Mouse (Mus musculus) layer of hippocampus, postnatal 14 days (tissue): ENCODE data around the gene H2-Q4. TPM values are rescaled to one million over a fixed set of nuclear protein-coding genes. Genes with fewer than 3 reads are reported as not detected.
A peak's percentile ranks its signal among the peaks of the same experiment; 100 is the strongest.
"Not testable (repeated sequence)": the region's sequence is repeated elsewhere in the genome, so short reads cannot be mapped to it uniquely, and the experiment has no call there.

Source experiments
- DNase-seq, 2 experiments: peaks; one replicate each; pipeline ENCODE4 v3.0.0; 2021 to 2022; ENCODE audit warnings: low spot score in 2 of 2, mixed read lengths in 1 of 2
- long read RNA-seq, 2 experiments: library from polyadenylated mRNA; stranded (forward); transcript quantifications; one replicate each; pipeline ENCODE4 v2.0.0; 2021
- total RNA-seq, 2 experiments: library from RNA; stranded (reverse); gene quantifications; 2 replicates each; pipeline ENCODE4 v1.2.3; 2021

H2-Q4 gene
- 1 to 10 TPM; 1.1 to 1.8 TPM for total RNA-seq
- long read RNA-seq, experiment 1, result 0 reads
- long read RNA-seq, experiment 2, result 0 reads

DNA sequence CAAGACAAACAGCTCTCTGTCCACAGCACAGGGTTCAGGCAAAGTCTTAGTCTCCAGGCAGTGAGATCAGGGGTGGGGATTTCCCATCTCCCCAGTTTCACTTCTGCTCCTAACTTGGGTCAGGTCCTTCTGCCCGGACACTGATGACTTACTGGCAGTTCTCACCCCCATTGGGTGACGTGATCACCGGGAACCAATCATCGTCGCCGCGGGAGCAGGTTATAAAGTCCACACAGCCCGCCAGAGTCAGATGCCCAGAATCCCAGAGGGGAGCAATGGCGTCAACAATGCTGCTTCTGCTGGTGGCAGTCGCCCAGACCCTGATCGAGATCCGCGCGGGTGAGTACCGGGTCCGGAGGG is at the start of gene H2-Q4:
H2-Q4 (plus strand) TSS at position 249 of the 360 bp plus-strand sequence.
- DNase-seq, result peak; percentile 63 to 77

DNA sequence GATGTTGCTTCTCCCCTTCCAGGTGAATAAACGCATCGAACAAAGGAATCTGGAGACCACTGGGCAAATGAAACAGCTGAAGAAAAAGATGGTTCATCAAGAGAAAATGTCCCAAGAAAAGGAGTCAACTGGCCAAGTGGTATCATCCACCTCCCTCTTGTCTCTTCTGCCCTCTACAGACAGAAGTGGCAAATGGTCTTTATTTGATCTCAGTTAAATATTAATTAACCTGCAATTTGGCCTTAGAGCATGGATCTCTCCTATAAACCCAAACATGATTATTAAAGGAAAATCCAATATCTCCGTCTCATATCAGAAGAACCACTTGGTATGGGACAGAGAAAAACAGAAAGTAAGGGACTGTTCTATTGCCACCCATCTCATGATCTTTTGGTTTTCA is 49.7 kb upstream of the H2-Q4 start:
- DNase-seq, result not testable (repeated sequence)

DNA sequence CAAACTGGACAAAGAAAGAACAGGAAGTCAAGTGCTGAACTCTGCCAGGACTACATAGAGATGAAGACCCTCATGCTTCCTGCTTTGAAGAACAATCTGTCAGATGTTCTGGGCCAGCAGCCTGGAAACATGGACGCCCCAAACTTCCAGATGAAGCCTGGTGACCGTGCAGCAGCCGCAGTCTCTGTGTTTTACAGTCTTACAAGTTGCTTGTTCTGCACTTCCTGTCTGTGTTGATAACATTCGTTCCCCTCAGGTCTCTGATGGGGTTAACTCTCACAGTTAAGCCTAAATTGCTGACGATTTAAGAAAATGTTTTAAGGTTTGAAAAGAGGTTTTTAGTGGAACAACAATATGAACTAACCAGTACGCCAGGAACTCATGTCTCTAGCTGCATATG is 47.9 kb upstream of the H2-Q4 start:
- DNase-seq, result not testable (repeated sequence)

DNA sequence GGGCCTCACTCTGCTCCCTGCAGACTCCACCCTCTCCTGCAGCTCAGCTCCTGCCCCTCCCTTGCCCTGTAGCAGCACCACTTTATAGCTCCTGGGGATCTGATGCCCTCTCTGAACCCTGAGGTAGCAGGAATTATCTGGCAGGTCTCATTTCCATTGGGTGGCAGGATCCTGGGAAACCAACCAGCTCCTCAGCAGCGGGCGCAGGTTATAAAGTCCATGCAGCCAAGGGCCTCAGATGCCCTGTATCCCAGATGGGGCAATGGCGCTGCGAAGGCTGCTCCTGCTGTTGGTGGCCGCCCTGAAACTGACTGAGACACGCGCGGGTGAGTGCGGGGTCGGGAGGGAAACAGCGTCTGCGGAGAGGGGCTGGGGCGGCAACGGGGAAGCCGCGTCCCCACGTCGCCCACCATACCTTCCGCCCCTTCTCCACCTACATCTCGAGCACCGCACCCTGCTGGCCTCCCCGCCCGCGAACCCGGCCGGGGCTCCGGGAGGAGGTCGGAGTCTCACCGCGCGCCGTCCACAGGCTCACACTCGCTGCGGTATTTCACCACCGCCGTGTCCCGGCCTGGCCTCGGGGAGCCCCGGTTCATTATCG is 37.2 kb upstream of the H2-Q4 start, which contains the start of gene H2-Q2:
H2-Q2 (plus strand) TSS at position 172 of the 601 bp plus-strand sequence.
- no peak for DNase-seq

DNA sequence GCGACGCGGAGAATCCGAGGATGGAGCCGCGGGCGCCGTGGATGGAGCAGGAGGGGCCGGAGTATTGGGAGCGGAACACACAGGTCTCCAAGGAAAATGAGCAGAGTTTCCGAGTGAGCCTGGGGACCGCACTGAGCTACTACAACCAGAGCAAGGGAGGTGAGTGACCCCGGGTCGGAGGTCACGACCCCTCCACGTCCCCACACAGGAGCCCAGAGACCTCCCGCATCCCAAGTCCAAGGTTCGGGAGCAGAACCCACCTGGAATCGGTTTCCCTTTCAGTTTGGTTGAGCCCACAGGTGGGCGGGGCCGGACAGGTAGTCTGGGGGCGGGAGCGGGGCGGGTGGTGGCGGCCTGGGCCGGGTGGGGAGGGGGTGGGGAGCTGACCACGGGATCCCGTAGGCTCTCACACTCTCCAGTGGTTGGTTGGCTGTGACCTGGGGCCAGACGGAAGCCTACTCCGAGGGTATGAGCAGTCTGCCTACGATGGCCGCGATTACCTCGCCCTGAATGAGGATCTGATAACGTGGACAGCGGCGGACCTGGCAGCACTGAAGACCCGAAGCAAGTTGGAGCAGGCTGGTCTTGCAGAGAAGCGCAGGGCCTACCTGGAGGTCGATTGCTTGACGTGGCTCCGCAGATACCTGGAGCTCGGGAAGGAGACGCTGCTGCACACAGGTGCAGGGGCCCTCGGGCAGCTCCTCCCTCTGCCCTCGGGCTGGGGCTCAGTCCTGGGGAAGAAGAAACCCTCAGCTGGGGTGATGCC is 36.5 kb upstream of the H2-Q4 start:
- DNase-seq, result no peak

DNA sequence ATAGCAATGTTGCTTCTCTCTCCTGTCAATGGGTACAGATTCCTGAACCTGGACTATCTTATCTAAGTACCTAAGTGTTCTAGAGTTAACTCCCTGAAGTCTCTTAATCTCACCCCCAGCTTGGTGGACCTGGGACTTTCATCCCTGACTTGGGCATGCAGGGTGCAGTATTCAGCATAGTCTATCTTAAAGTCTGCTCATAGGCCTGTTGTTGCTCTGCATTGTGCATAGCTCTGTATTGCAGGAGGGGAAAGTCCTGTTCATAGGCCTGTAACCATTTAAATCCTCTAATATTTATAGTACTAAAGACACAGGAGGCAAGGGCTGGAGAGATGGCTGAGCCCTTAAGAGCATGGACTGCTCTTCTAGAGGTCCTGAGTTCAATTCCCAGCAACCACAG is 31.8 kb upstream of the H2-Q4 start:
- not testable (repeated sequence) for DNase-seq

DNA sequence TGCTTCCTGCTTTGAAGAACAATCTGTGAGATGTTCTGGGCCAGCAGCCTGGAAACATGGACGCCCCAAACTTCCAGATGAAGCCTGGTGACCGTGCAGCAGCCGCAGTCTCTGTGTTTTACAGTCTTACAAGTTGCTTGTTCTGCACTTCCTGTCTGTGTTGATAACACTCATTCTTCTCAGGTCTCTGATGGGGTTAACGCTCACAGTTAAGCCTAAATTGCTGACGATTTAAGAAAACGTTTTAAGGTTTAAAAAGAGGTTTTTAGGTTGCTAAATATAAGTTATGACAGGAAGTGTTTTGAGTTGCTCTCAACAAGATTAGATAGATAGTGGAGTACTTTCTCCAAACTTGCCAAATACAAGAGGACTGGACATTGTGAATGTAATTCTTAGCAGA is 26.1 kb upstream of the H2-Q4 start:
- DNase-seq, result not testable (repeated sequence)

DNA sequence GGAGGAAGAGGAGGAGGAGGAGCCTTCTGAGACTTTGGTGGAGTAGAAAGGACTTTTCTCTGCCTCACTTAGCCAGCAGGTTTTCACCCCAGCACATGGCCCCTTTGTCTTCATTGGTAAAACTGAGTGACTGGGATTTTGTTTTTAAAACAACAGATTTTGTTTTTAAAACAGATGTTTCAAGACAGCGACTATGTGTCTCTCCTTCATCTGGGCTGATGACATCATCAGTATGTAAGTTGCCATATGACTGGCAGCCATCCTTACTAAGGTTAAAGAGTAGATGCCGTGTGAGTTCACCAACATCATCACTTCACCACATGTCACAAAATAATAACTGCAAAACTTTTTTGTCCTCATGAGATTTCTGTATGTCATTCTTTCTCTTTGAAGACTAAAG is 25.3 kb upstream of the H2-Q4 start:
- DNase-seq, result no peak

DNA sequence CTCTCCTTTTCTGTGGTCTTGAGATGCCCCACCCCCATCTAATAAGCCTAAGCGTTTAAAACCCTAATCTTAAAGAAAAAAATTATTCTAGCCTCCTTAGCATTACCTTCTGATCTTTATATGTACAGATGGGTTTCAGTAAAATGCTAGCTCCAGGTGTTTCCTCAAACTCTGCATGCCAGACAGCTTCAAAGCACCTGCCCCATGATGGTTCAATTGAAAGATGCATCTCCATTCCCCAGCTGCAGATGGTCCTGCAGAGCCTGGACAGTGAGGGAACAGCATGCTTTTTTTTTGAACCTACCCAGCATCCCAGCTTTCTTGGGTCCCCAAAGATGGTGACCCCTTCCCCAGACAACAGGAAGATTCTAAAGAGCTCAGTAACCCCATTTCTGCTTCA is 22.3 kb upstream of the H2-Q4 start:
- no peak for DNase-seq

DNA sequence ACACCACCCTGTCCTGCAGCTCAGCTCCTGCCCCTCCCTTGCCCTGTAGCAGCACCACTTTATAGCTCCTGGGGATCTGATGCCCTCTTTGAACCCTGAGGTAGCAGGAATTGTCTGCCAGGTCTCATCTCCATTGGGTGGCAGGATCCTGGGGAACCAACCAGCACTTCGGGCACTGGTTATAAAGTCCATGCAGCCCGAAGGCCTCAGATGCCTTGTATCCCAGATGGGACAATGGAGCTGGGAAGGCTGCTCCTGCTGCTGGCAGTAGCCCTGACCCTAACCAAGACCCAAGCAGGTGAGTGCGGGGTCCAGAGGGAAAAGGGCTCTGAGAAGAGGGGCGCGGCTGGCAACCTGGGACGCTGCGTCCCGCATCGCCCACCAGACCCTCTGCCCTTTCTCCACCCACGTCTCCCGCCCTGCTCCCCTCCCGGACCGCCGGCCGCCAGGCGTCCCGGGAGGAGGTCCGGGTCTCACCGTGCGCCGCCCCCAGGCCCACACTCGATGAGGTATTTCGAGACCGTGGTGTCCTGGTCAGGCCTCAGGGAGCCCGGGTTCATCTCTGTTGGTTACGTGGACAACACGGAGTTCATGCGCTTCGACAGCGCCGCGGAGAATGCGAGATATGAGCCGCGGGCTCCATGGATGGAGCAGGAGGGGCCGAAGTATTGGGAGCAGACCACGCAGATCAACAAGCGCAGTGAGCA is 20.5 kb upstream of the H2-Q4 start:
- no peak for DNase-seq

DNA sequence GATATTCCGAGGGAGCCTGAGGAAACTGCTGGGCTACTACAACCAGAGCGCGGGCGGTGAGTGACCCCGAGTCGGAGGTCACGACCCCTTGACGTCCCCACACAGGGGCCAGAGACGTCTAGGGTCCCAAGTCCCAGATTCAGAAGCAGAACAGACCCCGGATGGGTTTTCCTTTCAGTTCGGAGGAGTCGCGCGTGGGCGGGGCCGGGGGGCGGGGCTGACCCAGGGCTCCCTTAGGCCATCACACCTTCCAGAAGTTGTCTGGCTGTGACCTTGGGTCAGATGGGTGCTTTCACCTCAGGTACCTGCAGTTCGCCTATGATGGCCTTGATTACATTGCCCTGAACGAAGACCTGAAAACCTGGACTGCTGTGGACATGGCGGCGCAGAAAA is 20.0 kb upstream of the H2-Q4 start:
- DNase-seq, result no peak

DNA sequence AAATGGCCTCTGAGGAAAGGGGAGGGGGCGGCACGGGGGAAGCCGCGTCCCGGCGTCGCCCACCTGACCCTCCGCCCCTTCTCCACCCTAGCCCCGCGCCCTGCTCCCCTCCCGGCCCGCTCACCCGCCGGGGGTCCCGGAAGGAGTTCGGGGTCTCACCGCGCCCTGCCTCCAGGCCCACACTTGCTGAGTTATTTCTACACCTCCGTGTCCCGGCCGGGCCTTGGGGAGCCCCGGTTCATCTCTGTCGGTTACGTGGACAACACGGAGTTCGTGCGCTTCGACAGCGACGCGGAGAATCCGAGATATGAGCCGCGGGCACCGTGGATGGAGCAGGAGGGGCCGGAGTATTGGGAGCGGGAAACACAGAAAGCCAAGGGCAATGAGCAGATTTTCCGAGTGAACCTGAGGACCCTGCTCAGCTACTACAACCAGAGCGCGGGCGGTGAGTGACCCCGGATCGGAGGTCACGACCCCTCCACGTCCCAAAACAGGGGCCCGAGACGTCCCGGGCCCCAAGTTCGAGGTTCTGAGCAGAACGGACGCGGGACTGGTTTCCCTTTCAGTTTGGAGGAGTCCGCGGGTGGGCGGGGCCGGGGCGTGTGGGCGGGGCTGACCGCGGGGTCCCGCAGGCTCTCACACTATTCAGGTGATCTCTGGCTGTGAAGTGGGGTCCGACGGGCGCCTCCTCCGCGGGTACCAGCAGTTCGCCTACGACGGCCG is 473 bp downstream of the H2-Q4 start:
- peak in 1 of 2 experiments; percentile 4 for DNase-seq

DNA sequence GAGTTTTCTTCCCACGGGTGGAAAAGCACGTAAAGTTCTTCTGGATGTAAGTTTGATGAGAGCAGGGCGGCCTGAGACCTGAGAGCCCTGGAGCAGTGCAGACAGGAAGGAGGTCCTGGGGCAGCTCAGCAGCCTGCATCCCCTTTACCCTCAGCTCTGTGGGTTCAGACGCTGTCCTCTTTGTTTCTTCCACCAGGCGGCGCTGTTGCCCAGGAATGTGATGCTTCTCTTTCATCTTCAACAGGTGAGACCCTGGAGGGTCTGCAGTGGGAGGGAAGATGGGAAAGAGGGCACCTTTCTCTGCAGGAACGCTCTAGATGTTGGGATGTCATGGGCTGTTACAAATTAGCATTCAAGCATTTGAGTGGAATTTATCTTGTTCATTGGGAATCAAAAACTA is 10.4 kb downstream of the H2-Q4 start:
- not testable (repeated sequence) for DNase-seq

DNA sequence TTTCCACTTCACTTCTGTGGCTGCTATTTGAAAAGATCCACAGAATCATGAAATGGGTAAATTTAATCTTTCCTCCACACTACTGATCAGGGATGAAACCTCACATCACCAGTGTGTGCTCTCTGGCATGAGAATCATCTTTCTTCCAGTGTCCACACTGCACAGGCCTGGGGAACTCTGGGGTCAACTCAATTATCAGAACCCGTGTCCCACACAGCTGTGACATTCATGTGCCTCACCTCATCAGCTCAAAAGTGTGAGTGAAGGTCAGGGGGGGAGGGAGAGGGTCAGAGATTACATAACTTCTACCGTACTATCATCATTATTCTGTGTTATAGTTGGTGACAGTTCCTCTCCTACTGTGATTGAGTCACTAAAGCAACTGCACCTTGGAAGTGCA is 13.3 kb downstream of the H2-Q4 start:
- not testable (repeated sequence) for DNase-seq

DNA sequence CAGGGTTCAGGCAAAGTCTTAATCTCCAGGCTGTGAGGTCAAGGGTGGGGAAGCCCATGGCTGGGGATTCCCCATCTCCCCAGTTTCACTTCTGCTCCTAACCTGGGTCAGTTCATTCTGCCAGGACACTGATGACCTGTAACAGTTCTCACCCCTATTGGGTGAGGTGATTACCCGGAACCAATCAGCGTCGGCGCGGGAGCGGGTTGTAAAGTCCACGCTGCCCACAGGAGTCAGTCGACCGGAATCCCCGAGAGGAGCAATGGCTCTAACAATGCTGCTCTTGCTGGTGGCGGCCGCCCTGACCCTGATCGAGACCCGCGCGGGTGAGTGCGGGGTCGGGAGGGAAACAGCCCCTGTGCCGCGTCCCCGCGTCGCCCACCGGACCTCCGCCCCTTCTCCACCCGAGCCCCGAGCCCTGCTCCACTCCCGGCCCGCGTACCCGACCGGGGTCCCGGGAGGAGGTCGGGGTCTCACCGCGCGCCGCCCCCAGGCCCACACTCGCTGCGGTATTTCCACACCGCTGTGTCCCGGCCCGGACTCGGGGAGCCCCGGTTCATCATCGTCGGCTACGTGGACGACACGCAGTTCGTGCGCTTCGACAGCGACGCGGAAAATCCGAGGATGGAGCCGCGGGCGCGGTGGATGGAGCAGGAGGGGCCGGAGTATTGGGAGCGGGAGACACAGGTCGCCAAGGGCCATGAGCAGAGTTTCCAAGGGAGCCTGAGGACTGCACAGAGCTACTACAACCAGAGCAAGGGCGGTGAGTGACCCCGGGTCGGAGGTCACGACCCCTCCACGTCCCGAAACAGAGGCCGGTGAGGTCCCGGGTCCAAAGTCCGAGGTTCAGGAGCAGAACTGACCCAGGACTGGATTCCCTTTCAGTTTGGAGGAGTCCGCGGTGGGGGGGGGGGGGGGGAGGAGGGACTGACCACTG is 14.7 kb downstream of the H2-Q4 start:
- not testable (repeated sequence) for DNase-seq

DNA sequence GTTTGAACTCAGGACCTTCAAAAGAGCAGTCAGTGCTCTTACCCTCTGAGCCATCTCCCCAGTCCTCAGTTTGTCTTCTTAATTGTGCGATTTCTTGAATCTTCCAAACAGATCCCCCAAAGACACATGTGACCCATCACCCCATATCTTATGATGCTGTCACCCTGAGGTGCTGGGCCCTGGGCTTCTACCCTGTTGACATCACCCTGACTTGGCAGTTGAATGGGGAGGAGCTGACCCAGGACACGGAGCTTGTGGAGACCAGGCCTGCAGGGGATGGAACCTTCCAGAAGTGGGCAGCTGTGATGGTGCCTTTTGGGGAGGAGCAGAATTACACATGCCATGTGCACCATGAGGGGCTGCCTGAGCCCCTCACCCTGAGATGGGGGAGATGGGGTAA is 17.5 kb downstream of the H2-Q4 start:
- DNase-seq, result not testable (repeated sequence)

DNA sequence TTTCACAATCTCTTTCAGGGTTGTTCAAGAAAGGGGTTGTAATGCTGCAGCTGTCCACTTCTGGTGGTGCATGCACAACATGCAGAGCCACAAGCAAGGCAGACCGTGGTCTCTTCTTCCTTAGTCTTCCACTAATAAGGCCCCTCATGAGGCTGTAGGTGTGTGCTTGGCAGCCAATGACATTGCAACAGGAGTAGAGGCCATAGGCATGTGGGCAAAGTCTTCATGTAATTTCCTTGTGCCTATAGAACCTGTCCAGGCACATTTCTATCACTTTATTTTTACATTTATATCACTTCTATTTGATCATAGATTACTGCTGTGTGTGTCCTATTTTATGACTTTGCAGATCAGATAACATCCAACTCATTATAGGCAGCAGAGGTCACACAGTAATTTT is 33.6 kb downstream of the H2-Q4 start:
- DNase-seq, result not testable (repeated sequence)

DNA sequence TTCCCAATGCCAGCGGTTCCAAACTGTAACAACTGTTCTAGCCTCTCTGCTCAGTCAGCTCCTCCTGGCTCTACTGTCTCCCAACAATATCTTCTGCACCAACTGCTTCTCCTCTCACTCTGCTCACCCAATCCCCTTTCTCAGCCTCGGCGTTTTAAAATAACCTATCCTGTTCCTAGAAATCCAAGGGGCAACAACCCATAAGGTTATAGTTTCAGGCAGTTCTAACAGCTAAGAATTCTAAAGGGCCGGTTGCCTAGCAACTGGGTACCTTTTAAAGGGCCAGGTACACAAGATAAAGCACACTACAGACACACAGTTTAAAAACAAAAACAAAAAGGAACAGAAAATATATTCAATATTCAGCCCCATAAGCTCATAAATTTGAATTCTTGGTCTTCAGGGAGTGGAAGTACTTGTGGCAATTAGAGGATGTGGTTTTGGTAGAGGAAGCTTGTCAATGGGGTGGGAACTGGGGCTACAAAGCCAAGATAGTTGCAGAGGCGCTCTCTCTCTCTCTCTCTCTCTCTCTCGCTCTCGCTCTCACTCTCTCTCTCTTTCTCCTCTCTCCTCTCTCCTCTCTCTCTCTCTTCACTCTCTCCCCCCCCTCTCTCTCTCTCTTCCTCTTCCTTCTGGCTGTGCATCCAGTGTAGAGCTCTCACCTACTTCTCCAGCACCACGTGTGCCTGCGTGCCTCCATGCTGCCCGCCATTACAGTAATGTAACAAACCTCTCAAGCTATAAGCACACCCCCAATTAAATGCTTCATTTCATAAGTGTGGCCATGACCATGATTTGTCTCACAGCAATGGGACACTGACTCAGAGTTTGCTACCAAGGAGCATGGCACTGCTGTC is 36.1 kb downstream of the H2-Q4 start:
- DNase-seq, result not testable (repeated sequence)

DNA sequence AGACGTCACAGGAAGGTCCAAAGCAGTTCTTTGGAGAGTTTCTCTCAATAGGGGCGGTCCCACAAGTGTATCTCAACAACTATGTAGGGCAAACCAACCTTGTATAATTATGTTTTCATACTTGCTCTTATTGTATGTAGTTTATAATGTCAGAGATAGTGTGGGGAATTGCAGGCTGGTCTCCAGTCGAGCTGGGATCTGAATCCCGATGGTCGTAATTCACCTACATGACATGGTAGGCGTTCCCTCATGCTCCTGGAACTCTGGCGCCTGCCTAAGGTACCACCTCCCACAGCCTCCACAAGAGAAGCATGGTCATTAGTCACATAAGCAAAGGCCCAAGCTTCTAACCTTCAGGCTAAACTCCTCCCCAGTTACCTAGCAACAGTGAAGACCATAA is 39.4 kb downstream of the H2-Q4 start:
- no peak for DNase-seq
